Mouse (Mus musculus): ENCODE data around the gene Cox18.

DNA sequence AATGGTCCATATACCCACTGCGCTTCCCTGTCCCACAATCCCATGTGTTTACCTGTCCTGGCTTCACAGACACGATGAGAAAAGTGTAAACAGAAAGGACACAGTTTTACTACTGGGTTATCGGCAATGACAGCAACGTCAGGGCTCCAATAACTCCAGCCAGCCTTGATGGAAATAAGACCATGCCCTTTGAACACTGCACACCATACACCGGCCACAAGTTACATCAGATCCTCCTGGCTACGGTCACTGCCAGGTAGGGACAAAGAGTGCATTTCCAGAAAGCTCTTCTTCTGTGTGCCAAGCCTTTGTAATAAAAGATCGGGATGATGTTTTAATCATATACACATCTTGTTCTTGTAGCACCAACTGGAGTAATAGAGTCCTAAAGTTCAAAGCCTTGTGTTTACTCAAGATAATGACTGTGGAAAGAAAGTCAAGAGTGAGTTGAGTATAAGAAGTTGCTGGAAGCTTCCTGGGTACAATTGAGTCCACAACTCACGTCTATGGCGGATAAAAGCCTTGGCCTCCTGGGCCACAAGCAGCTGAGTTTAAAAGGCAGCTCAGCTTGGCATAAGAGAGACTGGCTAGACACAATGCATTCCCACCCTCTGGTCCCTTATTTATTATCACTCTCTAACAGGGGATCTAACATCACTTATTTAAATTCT, 21.2 kb downstream of the Cox18 start:
- TF ChIP-seq CTCF (conservative IDR thresholded peaks at IDR 0.05; ENCODE audit: insufficient read depth, insufficient read length, low read depth, low read length) (no peak), POLR2A (IDR thresholded peaks at IDR 0.05; ENCODE audit: low read depth, low read length) (no peak)
